Mouse (Mus musculus): ENCODE measurements at regions not wholly inside any gene's neighbourhood (a gene's known extent, or its start where the extent isn't known, plus 50 kb on each side); places are given as distances from the start of the nearest gene placed in this dataset.

DNA sequence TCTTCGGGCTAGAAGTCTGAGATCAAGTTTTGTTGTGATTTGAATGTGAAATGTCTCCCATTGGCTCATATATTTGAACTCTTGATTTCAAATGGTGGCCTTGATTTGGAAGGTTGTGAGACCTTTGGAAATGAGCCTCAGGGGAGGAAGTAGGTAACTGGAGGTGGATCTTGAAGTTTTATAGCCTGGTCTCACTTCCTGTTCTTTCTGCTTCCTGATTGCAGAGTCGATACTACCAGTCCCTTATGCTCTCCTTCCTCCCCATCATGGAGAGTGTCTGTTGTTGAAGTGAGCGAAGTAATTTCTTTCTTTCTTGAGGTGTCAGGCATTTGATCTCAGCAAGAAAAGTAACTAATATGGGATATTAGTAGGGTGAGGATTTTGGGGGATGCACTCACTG, 158.5 kb downstream of the Arrdc3 start:
- TF ChIP-seq CTCF (IDR thresholded peaks at IDR 0.05; ENCODE audit: insufficient read depth, low read length) (no peak), POLR2A (IDR thresholded peaks at IDR 0.05; ENCODE audit: borderline replicate concordance, extremely low read depth, low read depth, low read length) (no peak)
